Mouse (Mus musculus) stomach, embryonic 14.5 days (tissue): ENCODE measurements at regions not wholly inside any gene's neighbourhood (a gene's known extent, or its start where the extent isn't known, plus 50 kb on each side); places are given as distances from the start of the nearest gene placed in this dataset.
A peak's percentile ranks its signal among the peaks of the same experiment; 100 is the strongest.

Experiments used
- ATAC-seq: fragments of 200-750 bp; cut with Nextera tagmentation; 2 replicates; pipeline ENCODE4 v1.8.0; 2017; ENCODE audit warnings: low read depth, moderate TSS enrichment; ENCODE audit not compliant: insufficient number of reproducible peaks, insufficient read depth, low FRiP score
- H3K27ac ChIP-seq: fragments of 300-500 bp; sonication (generic); 2 replicates; pipeline ENCODE4 v1.5.1; 2014; ENCODE audit warnings: mild to moderate bottlenecking, low read length, moderate library complexity, mixed read lengths
- H3K27me3 ChIP-seq: fragments of 300-500 bp; sonication (generic); 2 replicates; pipeline ENCODE4 v1.6.1; 2014; ENCODE audit warnings: low read length, control low read depth, mixed read lengths; ENCODE audit not compliant: control insufficient read depth, insufficient read depth
- H3K36me3 ChIP-seq: fragments of 300-500 bp; sonication (generic); 2 replicates; pipeline ENCODE4 v1.6.1; 2014; ENCODE audit warnings: mild to moderate bottlenecking, control low read depth, low read length, moderate library complexity, mixed read lengths; ENCODE audit not compliant: control insufficient read depth, insufficient read depth
- H3K4me1 ChIP-seq: fragments of 300-500 bp; sonication (generic); 2 replicates; pipeline ENCODE4 v1.6.1; 2014; ENCODE audit warnings: low read length, control low read depth, mixed read lengths; ENCODE audit not compliant: control insufficient read depth, insufficient read depth
- H3K4me2 ChIP-seq: fragments of 300-500 bp; sonication (generic); replicated peaks from 2 replicates; pipeline ENCODE4 v1.6.1; 2014; ENCODE audit warnings: low read depth, low read length, control low read depth
- H3K4me3 ChIP-seq: fragments of 300-500 bp; sonication (generic); 2 replicates; pipeline ENCODE4 v1.5.1; 2014; ENCODE audit warnings: low read depth, low read length, control low read depth
- H3K9ac ChIP-seq: fragments of 300-500 bp; sonication (generic); replicated peaks from 2 replicates; pipeline ENCODE4 v1.6.1; 2014; ENCODE audit warnings: low read depth, mild to moderate bottlenecking, control low read depth, low read length, moderate library complexity, mixed read lengths
- H3K9me3 ChIP-seq: fragments of 300-500 bp; sonication (generic); 2 replicates; pipeline ENCODE4 v1.6.1; 2016; ENCODE audit warnings: low read depth, low read length, control low read depth; ENCODE audit not compliant: control insufficient read depth
- WGBS: fragments of 180-500 bp; shearing (Covaris S2); extraction: QIAGEN DNeasy Blood & Tissue Kit; methylation state at CpG from one replicate; pipeline ENCODE4 v1.1.7; 2014; 5-methylcytosine and 5-hydroxymethylcytosine counted together

- Histone ChIP-seq H3K4me2 (peak overlapping the region; percentile 16), H3K4me1 (peaks cover 20% of the 10 kb centered on the region), H3K4me3 (no peak overlapping the region), H3K36me3 (no peaks in the 10 kb centered on the region), H3K9me3 (no peaks in the 10 kb centered on the region), H3K27ac (peak overlapping the region; percentile 66; the same call in 1 of the 2 replicates), H3K27me3 (0 out of 2 replicates have a peak, but pooled peaks cover 2% of the 10 kb centered on the region), H3K9ac (no peak overlapping the region)
- peak; percentile 85 for ATAC-seq
- 21% methylated on average over 18 of the region's 18 CpGs for WGBS
Observed at GRCm38 (mm10) chr12:52381161-52381967, 122.4 kb upstream of the Arhgap5 start.

GRCm38 (mm10) chr12:52381968-52382325 lies 121.8 kb upstream of the Arhgap5 start:
- no peaks in the 10 kb centered on the region for H3K9me3 ChIP-seq
- peak overlapping the region; percentile 66; the same call in 1 of the 2 replicates for H3K27ac ChIP-seq
- H3K9ac ChIP-seq, result no peak overlapping the region
- H3K36me3 ChIP-seq, result no peaks in the 10 kb centered on the region
- peak overlapping the region; percentile 16; the same call in 1 of the 2 replicates for H3K4me2 ChIP-seq
- 53% methylated on average over 1 of the region's 1 CpGs for WGBS
- peaks cover 20% of the 10 kb centered on the region for H3K4me1 ChIP-seq
- no peak; the same call in 1 of the 2 replicates for ATAC-seq
- 0 out of 2 replicates have a peak, but pooled peaks cover 2% of the 10 kb centered on the region for H3K27me3 ChIP-seq
- no peak overlapping the region for H3K4me3 ChIP-seq

GRCm38 (mm10) chr12:52382832-52383580 lies 120.8 kb upstream of the Arhgap5 start:
- Histone ChIP-seq H3K36me3 (no peaks in the 10 kb centered on the region), H3K27me3 (no peaks in the 10 kb centered on the region)
- ATAC-seq, result peak; percentile 28; the same call in 1 of the 2 replicates

GRCm38 (mm10) chr12:52389552-52389951 lies 114.2 kb upstream of the Arhgap5 start:
- Histone ChIP-seq H3K9ac (no peak overlapping the region), H3K27me3 (no peaks in the 10 kb centered on the region), H3K27ac (no peak overlapping the region), H3K9me3 (no peaks in the 10 kb centered on the region), H3K4me2 (no peak overlapping the region), H3K4me3 (no peak overlapping the region), H3K4me1 (no peaks in the 10 kb centered on the region), H3K36me3 (no peaks in the 10 kb centered on the region)
- 81% methylated on average over 5 of the region's 5 CpGs for WGBS
- ATAC-seq, result no peak

More at GRCm38 (mm10) chr12:52382832-52383580, 120.8 kb upstream of the Arhgap5 start:
- H3K27ac ChIP-seq, result no peak overlapping the region
- no peak overlapping the region for H3K4me3 ChIP-seq
- H3K9ac ChIP-seq, result no peak overlapping the region
- peaks cover 20% of the 10 kb centered on the region for H3K4me1 ChIP-seq
- H3K4me2 ChIP-seq, result peak overlapping the region; percentile 19; the same call in 1 of the 2 replicates
- WGBS, result 17% methylated on average over 6 of the region's 7 CpGs
- no peaks in the 10 kb centered on the region for H3K9me3 ChIP-seq

- 53% methylated on average over 4 of the region's 4 CpGs for WGBS
- H3K9ac ChIP-seq, result no peak overlapping the region
- no peaks in the 10 kb centered on the region for H3K4me1 ChIP-seq
- H3K4me3 ChIP-seq, result no peak overlapping the region
- no peaks in the 10 kb centered on the region for H3K36me3 ChIP-seq
- H3K27me3 ChIP-seq, result no peaks in the 10 kb centered on the region
- no peak overlapping the region for H3K4me2 ChIP-seq
- H3K9me3 ChIP-seq, result no peaks in the 10 kb centered on the region
- no peak overlapping the region for H3K27ac ChIP-seq
- ATAC-seq, result no peak
Observed at GRCm38 (mm10) chr12:52390242-52390641, 113.5 kb upstream of the Arhgap5 start.

GRCm38 (mm10) chr12:52392636-52393035 lies 111.1 kb upstream of the Arhgap5 start:
- Histone ChIP-seq H3K27ac (no peak overlapping the region), H3K9ac (no peak overlapping the region), H3K27me3 (no peaks in the 10 kb centered on the region), H3K4me2 (no peak overlapping the region), H3K4me1 (no peaks in the 10 kb centered on the region), H3K9me3 (no peaks in the 10 kb centered on the region), H3K36me3 (no peaks in the 10 kb centered on the region), H3K4me3 (no peak overlapping the region)
- no peak for ATAC-seq
- WGBS, result 78% methylated on average over 4 of the region's 4 CpGs

GRCm38 (mm10) chr12:52393981-52394718 lies 109.6 kb upstream of the Arhgap5 start:
- 62% methylated on average over 15 of the region's 15 CpGs for WGBS
- no peaks in the 10 kb centered on the region for H3K4me1 ChIP-seq
- no peaks in the 10 kb centered on the region for H3K9me3 ChIP-seq
- 0 out of 2 replicates have a peak, but pooled peaks have one; percentile 37 for ATAC-seq
- no peak overlapping the region for H3K4me2 ChIP-seq
- no peaks in the 10 kb centered on the region for H3K27me3 ChIP-seq
- H3K27ac ChIP-seq, result no peak overlapping the region
- H3K36me3 ChIP-seq, result no peaks in the 10 kb centered on the region
- H3K4me3 ChIP-seq, result no peak overlapping the region
- no peak overlapping the region for H3K9ac ChIP-seq

- WGBS, result 81% methylated on average over 3 of the region's 3 CpGs
- no peak overlapping the region for H3K27ac ChIP-seq
Observed at GRCm38 (mm10) chr12:52394719-52395062, 109.1 kb upstream of the Arhgap5 start.

More at GRCm38 (mm10) chr12:52394719-52395062, 109.1 kb upstream of the Arhgap5 start:
- no peak overlapping the region for H3K9ac ChIP-seq
- H3K27me3 ChIP-seq, result no peaks in the 10 kb centered on the region
- no peak for ATAC-seq
- H3K9me3 ChIP-seq, result no peaks in the 10 kb centered on the region
- no peak overlapping the region for H3K4me3 ChIP-seq
- H3K4me2 ChIP-seq, result no peak overlapping the region
- H3K4me1 ChIP-seq, result no peaks in the 10 kb centered on the region
- no peaks in the 10 kb centered on the region for H3K36me3 ChIP-seq
